Mouse (Mus musculus): ENCODE measurements at regions not wholly inside any gene's neighbourhood (a gene's known extent, or its start where the extent isn't known, plus 50 kb on each side); places are given as distances from the start of the nearest gene placed in this dataset.
A peak's percentile ranks its signal among the peaks of the same experiment; 100 is the strongest.

DNA sequence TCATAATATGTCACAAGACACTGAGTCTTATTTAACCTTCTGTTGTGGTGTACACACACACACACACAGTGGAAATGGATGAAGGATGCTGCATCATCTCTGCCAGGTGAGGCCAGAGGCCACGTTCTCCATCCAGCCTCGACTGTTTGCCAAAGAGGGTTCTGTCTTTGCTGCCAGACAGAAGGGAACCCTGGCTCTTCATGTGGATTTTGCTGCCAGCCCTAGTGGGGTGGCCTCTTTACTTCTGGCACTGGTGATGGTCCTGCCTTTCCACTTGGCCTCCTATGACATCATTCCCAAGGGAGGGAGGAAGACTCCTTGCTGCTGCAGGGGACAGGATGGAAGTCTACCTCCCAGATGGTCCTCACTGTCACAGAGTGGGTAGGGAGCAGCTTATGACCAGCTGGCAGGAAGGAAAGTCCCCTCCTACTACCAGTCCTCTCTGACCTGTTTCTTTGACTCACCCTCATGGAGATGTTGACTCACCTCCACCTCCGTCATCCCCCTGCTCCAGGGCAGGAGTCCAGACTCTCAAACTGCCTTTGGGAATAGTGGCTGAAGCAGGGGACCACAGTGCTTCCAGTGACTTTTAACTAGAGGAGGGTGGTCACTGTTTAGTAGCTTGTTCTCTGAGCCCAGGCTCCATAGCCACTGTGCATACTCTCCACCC is 122.4 kb upstream of the Mpp6 start:
- TF ChIP-seq EP300 (IDR thresholded peaks at IDR 0.05) (no peak), CTCF (IDR thresholded peaks at IDR 0.05) (no peak)
- Histone ChIP-seq H3K9ac (replicated peaks; ENCODE audit: low read depth) (no peak overlapping the region), H3K27ac (ENCODE audit: low read length) (no peak overlapping the region), H3K4me3 (ENCODE audit: low read depth, low read length) (no peak overlapping the region), H3K4me1 (ENCODE audit: insufficient read depth, low read depth, low read length) (peaks cover 5% of the 10 kb centered on the region; the same call in 1 of the 2 replicates), H3K9me3 (ENCODE audit: low read length) (no peaks in the 10 kb centered on the region), H3K4me2 (replicated peaks; ENCODE audit: low read depth, low read length) (no peak overlapping the region), H3K36me3 (ENCODE audit: insufficient read depth, low read length) (no peaks in the 10 kb centered on the region), H3K27me3 (replicated peaks; ENCODE audit: insufficient read depth, low read length) (no peaks in the 10 kb centered on the region)
- ATAC-seq (no peak), DNase-seq (ENCODE audit: low spot score) (no peak)
- WGBS, result 71% methylated on average over 3 of the region's 3 CpGs

GRCm38 (mm10) chr6:49989585-49990521 is 120.2 kb upstream of the Mpp6 start:
- peak; percentile 51 for DNase-seq (ENCODE audit: low spot score)
- Histone ChIP-seq H3K4me3 (ENCODE audit: low read depth, low read length) (no peak overlapping the region), H3K9me3 (ENCODE audit: low read length) (no peaks in the 10 kb centered on the region), H3K4me1 (ENCODE audit: insufficient read depth, low read depth, low read length) (peaks cover 5% of the 10 kb centered on the region; the same call in 1 of the 2 replicates), H3K27me3 (replicated peaks; ENCODE audit: insufficient read depth, low read length) (no peaks in the 10 kb centered on the region), H3K36me3 (ENCODE audit: insufficient read depth, low read length) (no peaks in the 10 kb centered on the region), H3K9ac (replicated peaks; ENCODE audit: low read depth) (no peak overlapping the region), H3K4me2 (replicated peaks; ENCODE audit: low read depth, low read length) (no peak overlapping the region), H3K27ac (ENCODE audit: low read length) (no peak overlapping the region)
- ATAC-seq, result peak; percentile 69
- TF ChIP-seq CTCF (IDR thresholded peaks at IDR 0.05) (no peak), EP300 (IDR thresholded peaks at IDR 0.05) (no peak)
- 61% methylated on average over 9 of the region's 9 CpGs for WGBS

DNA sequence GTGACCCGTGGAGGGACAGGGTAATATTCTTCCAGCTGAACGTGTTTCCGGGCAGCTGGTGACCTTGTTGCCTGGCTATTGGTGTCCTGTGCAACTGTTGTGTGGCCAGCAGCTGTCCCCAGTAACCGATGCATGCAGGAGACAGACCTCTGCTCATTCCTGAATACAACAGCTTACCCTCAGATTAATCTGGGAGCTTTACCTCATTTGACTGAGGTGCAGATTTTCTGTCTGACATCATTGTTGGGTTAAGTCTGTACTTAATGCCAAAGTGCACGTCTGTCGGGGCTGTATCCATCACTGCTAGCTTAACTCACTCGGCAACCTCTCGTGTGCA is 119.6 kb upstream of the Mpp6 start:
- ATAC-seq, result peak; percentile 59
- Histone ChIP-seq H3K27me3 (replicated peaks; ENCODE audit: insufficient read depth, low read length) (no peaks in the 10 kb centered on the region), H3K4me1 (ENCODE audit: insufficient read depth, low read depth, low read length) (peaks cover 5% of the 10 kb centered on the region; the same call in 1 of the 2 replicates), H3K4me2 (replicated peaks; ENCODE audit: low read depth, low read length) (no peak overlapping the region), H3K4me3 (ENCODE audit: low read depth, low read length) (no peak overlapping the region), H3K27ac (ENCODE audit: low read length) (no peak overlapping the region), H3K9ac (replicated peaks; ENCODE audit: low read depth) (no peak overlapping the region), H3K9me3 (ENCODE audit: low read length) (no peaks in the 10 kb centered on the region), H3K36me3 (ENCODE audit: insufficient read depth, low read length) (no peaks in the 10 kb centered on the region)
- no peak for TF ChIP-seq EP300 (IDR thresholded peaks at IDR 0.05)
- no peak for TF ChIP-seq CTCF (IDR thresholded peaks at IDR 0.05)
- 24% methylated on average over 8 of the region's 8 CpGs for WGBS
- DNase-seq (ENCODE audit: low spot score), result no peak

DNA sequence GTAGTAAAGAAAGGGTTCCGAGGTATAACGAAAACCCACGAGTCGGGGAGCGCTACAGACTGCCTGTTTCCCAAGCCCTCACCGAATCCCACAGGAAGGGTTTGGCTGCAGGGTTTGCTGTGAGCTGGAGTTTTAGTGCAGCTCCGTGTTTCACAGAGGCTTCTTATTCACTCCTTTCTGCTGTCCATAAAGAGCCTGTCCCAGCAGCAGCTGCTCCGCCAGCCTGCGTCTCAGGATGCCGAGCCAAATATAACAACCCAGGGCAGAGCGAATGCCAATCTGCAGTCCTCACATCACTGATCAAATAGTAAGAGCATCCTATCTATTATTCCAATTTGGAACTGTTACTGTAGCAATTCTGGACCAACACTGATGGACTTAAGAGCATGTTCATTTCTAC is 110.7 kb upstream of the Mpp6 start:
- Histone ChIP-seq H3K27ac (ENCODE audit: low read length) (no peak overlapping the region), H3K9me3 (ENCODE audit: low read length) (no peaks in the 10 kb centered on the region), H3K4me3 (ENCODE audit: low read depth, low read length) (no peak overlapping the region), H3K4me1 (ENCODE audit: insufficient read depth, low read depth, low read length) (no peaks in the 10 kb centered on the region), H3K9ac (replicated peaks; ENCODE audit: low read depth) (no peak overlapping the region), H3K4me2 (replicated peaks; ENCODE audit: low read depth, low read length) (no peak overlapping the region), H3K36me3 (ENCODE audit: insufficient read depth, low read length) (no peaks in the 10 kb centered on the region), H3K27me3 (replicated peaks; ENCODE audit: insufficient read depth, low read length) (no peaks in the 10 kb centered on the region)
- WGBS, result 84% methylated on average over 11 of the region's 11 CpGs
- DNase-seq (ENCODE audit: low spot score) (no peak), ATAC-seq (no peak)
- TF ChIP-seq CTCF (IDR thresholded peaks at IDR 0.05) (no peak), EP300 (IDR thresholded peaks at IDR 0.05) (no peak)

- Histone ChIP-seq H3K9me3 (ENCODE audit: low read length) (no peaks in the 10 kb centered on the region), H3K36me3 (ENCODE audit: insufficient read depth, low read length) (no peaks in the 10 kb centered on the region), H3K4me2 (replicated peaks; ENCODE audit: low read depth, low read length) (no peak overlapping the region), H3K9ac (replicated peaks; ENCODE audit: low read depth) (no peak overlapping the region), H3K27ac (ENCODE audit: low read length) (no peak overlapping the region), H3K27me3 (replicated peaks; ENCODE audit: insufficient read depth, low read length) (no peaks in the 10 kb centered on the region), H3K4me3 (ENCODE audit: low read depth, low read length) (no peak overlapping the region), H3K4me1 (ENCODE audit: insufficient read depth, low read depth, low read length) (no peaks in the 10 kb centered on the region)
- WGBS, result 92% methylated on average over 4 of the region's 4 CpGs
- no peak for DNase-seq (ENCODE audit: low spot score)
- ATAC-seq, result no peak
- TF ChIP-seq EP300 (IDR thresholded peaks at IDR 0.05) (no peak), CTCF (IDR thresholded peaks at IDR 0.05) (no peak)
Observed at GRCm38 (mm10) chr6:50008074-50008473, 102.0 kb upstream of the Mpp6 start.

GRCm38 (mm10) chr6:50008869-50009268 is 101.2 kb upstream of the Mpp6 start:
- H3K9me3 ChIP-seq (ENCODE audit: low read length), result no peaks in the 10 kb centered on the region
- whole genome bisulfite sequencing, result 16% methylated on average over 3 of the region's 3 CpGs
- DNase-seq (ENCODE audit: low spot score), result no peak
- no peak overlapping the region for H3K4me2 ChIP-seq (replicated peaks; ENCODE audit: low read depth, low read length)
- TF ChIP-seq EP300 (IDR thresholded peaks at IDR 0.05), result no peak
- TF ChIP-seq CTCF (IDR thresholded peaks at IDR 0.05), result no peak
- H3K27me3 ChIP-seq (replicated peaks; ENCODE audit: insufficient read depth, low read length), result no peaks in the 10 kb centered on the region
- H3K9ac ChIP-seq (replicated peaks; ENCODE audit: low read depth), result no peak overlapping the region
- ATAC-seq, result peak; percentile 40
- no peaks in the 10 kb centered on the region for H3K4me1 ChIP-seq (ENCODE audit: insufficient read depth, low read depth, low read length)
- H3K36me3 ChIP-seq (ENCODE audit: insufficient read depth, low read length), result no peaks in the 10 kb centered on the region
- no peak overlapping the region for H3K4me3 ChIP-seq (ENCODE audit: low read depth, low read length)
- H3K27ac ChIP-seq (ENCODE audit: low read length), result no peak overlapping the region
